Mouse (Mus musculus) hindbrain, postnatal 0 days (tissue): Measurements from ENCODE around the gene Tbc1d10a. TPM values are rescaled to one million over a fixed set of nuclear protein-coding genes. Genes with fewer than 3 reads are reported as not detected.

ENCODE experiments used
- ATAC-seq: fragments of 200-750 bp; cut with Nextera tagmentation; 2 replicates; pipeline ENCODE4 v1.8.0; 2017; ENCODE audit warnings: mild to moderate bottlenecking, moderate TSS enrichment, moderate library complexity
- DNase-seq: peaks from one replicate; pipeline ENCODE4 v3.0.0-alpha.2; 2015; ENCODE audit warnings: low spot score
- H3K27ac ChIP-seq: fragments of 300-500 bp; sonication (generic); 2 replicates; pipeline ENCODE4 v1.5.1; 2014; ENCODE audit warnings: mild to moderate bottlenecking
- H3K27me3 ChIP-seq: fragments of 300-500 bp; sonication (generic); 2 replicates; pipeline ENCODE4 v1.6.1; 2014; ENCODE audit warnings: low read length, mixed read lengths; ENCODE audit not compliant: insufficient read depth
- H3K36me3 ChIP-seq: fragments of 300-500 bp; sonication (generic); 2 replicates; pipeline ENCODE4 v1.6.1; 2014; ENCODE audit warnings: low read length, mixed read lengths; ENCODE audit not compliant: insufficient read depth
- H3K4me1 ChIP-seq: fragments of 300-500 bp; sonication (generic); 2 replicates; pipeline ENCODE4 v1.6.1; 2014; ENCODE audit warnings: antibody characterized with exemption, low read length, mixed read lengths; ENCODE audit not compliant: insufficient read depth
- H3K4me2 ChIP-seq: fragments of 300-500 bp; sonication (generic); 2 replicates; pipeline ENCODE4 v1.6.1; 2014; ENCODE audit warnings: low read depth, mild to moderate bottlenecking, low read length, moderate library complexity, mixed read lengths
- H3K4me3 ChIP-seq: fragments of 300-500 bp; sonication (generic); 2 replicates; pipeline ENCODE4 v1.5.1; 2014; ENCODE audit warnings: low read length
- H3K9ac ChIP-seq: fragments of 300-500 bp; sonication (generic); replicated peaks from 2 replicates; pipeline ENCODE4 v1.6.1; 2014; ENCODE audit warnings: mild to moderate bottlenecking, low read length, moderate library complexity, mixed read lengths
- H3K9me3 ChIP-seq: fragments of 300-500 bp; sonication (generic); 2 replicates; pipeline ENCODE4 v1.6.1; 2016; ENCODE audit warnings: low read length, mixed read lengths
- CTCF ChIP-seq: IDR thresholded peaks from 2 replicates; pipeline ENCODE4 v1.5.1; 2016; ENCODE audit warnings: antibody characterized with exemption, control low read depth, low read depth
- WGBS: fragments of 180-500 bp; shearing (Covaris S2); extraction: QIAGEN DNeasy Blood & Tissue Kit; methylation state at CpG from one replicate; pipeline ENCODE4 v1.1.7; 2014; 5-methylcytosine and 5-hydroxymethylcytosine counted together
- polyA plus RNA-seq: library from polyadenylated mRNA; unstranded; fragments of >200 nt; fragmentation: Nextera tagmentation; extraction: Ambion mirVana; gene quantifications from 2 replicates; pipeline ENCODE4 v1.2.1, GENCODE M21; 2015
- total RNA-seq: library from RNA; depleted of rRNA; stranded (reverse); fragments of >200 nt; gene quantifications from 2 replicates; pipeline ENCODE4 v1.2.3, GENCODE M21; 2014

Gene Tbc1d10a
- total and polyA plus RNA-seq, 2 experiments from 2014 or later, result 34.2 to 59.1 TPM

- ATAC-seq, result no peak
- 71% methylated on average over 6 of the region's 6 CpGs for WGBS
- H3K4me1 ChIP-seq, result no peaks in the 10 kb centered on the region
Measured at GRCm38 (mm10) chr11:4246126-4246525, 59.5 kb downstream of the Tbc1d10a start.

DNA sequence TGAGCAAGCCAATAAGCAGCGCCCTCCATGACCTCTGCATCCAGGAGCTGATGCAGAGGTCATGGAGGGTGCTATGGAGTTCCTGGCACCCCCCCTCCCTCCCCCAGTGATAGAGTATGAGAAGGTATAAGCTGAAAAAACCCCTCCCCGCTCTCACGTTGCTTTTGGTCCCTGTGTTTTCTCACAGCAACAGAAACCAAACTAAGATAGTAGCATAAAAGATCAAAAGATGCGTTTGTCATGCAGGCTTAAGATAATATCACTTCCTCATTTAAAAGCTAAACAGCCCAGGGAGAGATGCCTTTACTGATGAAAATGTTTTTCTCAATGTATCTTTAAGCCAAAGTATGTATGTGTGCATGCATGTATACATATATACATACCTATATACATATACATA, 60.0 kb downstream of the Tbc1d10a start:
- Histone ChIP-seq H3K36me3 (no peaks in the 10 kb centered on the region), H3K9ac (no peak overlapping the region), H3K27me3 (no peaks in the 10 kb centered on the region), H3K4me1 (no peaks in the 10 kb centered on the region), H3K9me3 (no peaks in the 10 kb centered on the region), H3K4me2 (no peak overlapping the region), H3K27ac (no peak overlapping the region), H3K4me3 (no peak overlapping the region)
- DNase-seq (no peak), ATAC-seq (no peak)
- WGBS, result 75% methylated on average over 4 of the region's 4 CpGs
- no peak for TF ChIP-seq CTCF

More at GRCm38 (mm10) chr11:4246126-4246525, 59.5 kb downstream of the Tbc1d10a start:
- Histone ChIP-seq H3K27me3 (no peaks in the 10 kb centered on the region), H3K9ac (no peak overlapping the region), H3K27ac (no peak overlapping the region), H3K9me3 (no peaks in the 10 kb centered on the region), H3K36me3 (no peaks in the 10 kb centered on the region), H3K4me2 (no peak overlapping the region), H3K4me3 (no peak overlapping the region)
- TF ChIP-seq CTCF, result no peak
- DNase-seq, result no peak

GRCm38 (mm10) chr11:4247201-4247959, 60.8 kb downstream of the Tbc1d10a start:
- H3K9ac ChIP-seq, result no peak overlapping the region
- no peaks in the 10 kb centered on the region for H3K27me3 ChIP-seq
- H3K9me3 ChIP-seq, result no peaks in the 10 kb centered on the region
- TF ChIP-seq CTCF, result no peak
- no peak for DNase-seq
- no peak for ATAC-seq
- H3K36me3 ChIP-seq, result no peaks in the 10 kb centered on the region
- no peaks in the 10 kb centered on the region for H3K4me1 ChIP-seq
- no peak overlapping the region for H3K4me2 ChIP-seq
- no peak overlapping the region for H3K4me3 ChIP-seq
- H3K27ac ChIP-seq, result no peak overlapping the region
- 76% methylated on average over 14 of the region's 14 CpGs for WGBS

DNA sequence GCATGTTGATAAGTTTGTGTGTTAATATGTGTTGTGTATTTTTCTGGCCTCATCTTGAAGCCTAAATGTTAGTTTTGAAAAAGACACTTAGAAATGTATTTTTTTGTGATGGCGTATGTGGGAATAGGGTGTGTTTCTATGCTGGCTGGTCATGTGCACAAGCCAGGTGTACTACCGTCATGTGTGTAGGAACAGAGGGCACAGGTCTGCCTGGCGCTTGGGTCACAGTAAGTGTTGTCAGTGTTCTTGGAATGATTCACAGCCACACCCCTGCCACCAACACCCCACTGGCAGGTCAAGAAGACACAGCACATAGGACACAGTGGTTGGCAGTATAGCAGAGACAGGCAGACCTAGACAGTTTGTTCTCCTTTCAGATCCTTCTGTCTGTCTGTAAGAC, 62.6 kb downstream of the Tbc1d10a start:
- H3K27ac ChIP-seq, result no peak overlapping the region
- DNase-seq (no peak), ATAC-seq (no peak)
- no peak for TF ChIP-seq CTCF
- H3K4me1 ChIP-seq, result no peaks in the 10 kb centered on the region
- H3K36me3 ChIP-seq, result no peaks in the 10 kb centered on the region
- H3K9me3 ChIP-seq, result no peaks in the 10 kb centered on the region
- H3K4me3 ChIP-seq, result no peak overlapping the region
- H3K27me3 ChIP-seq, result no peaks in the 10 kb centered on the region
- no peak overlapping the region for H3K9ac ChIP-seq
- no peak overlapping the region for H3K4me2 ChIP-seq
- WGBS, result 93% methylated on average over 3 of the region's 3 CpGs

GRCm38 (mm10) chr11:4250290-4250689, 63.7 kb downstream of the Tbc1d10a start:
- Histone ChIP-seq H3K9ac (no peak overlapping the region), H3K4me3 (no peak overlapping the region), H3K27ac (no peak overlapping the region), H3K36me3 (no peaks in the 10 kb centered on the region), H3K9me3 (no peaks in the 10 kb centered on the region), H3K27me3 (no peaks in the 10 kb centered on the region), H3K4me1 (no peaks in the 10 kb centered on the region), H3K4me2 (no peak overlapping the region)
- DNase-seq, result no peak
- TF ChIP-seq CTCF, result no peak
- ATAC-seq, result no peak
- WGBS, result 70% methylated on average over 7 of the region's 7 CpGs

DNA sequence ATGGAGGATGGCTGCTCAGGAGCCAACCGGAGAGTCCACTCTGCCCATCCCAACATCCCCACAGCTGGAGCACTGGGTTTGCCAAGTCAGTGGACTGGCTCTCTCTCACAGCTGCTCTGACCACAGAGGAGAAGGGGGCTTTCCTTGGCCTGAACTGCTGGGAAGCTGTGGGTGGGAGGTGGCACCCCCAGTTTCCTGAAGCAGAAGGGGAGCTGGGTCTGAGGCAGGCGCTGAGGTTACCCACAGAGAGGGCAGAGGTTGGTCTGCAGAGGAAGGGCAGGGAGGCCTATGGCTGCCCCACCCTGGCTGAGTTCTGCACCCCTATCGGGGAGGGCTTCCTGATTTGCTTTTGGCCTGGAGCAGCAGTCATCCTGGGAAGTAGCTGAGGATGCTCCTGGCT, 64.8 kb downstream of the Tbc1d10a start:
- Histone ChIP-seq H3K9me3 (no peaks in the 10 kb centered on the region), H3K9ac (no peak overlapping the region), H3K27me3 (no peaks in the 10 kb centered on the region), H3K4me2 (no peak overlapping the region), H3K27ac (no peak overlapping the region), H3K4me1 (no peaks in the 10 kb centered on the region), H3K4me3 (no peak overlapping the region), H3K36me3 (no peaks in the 10 kb centered on the region)
- ATAC-seq (no peak), DNase-seq (no peak)
- TF ChIP-seq CTCF, result no peak
- 75% methylated on average over 3 of the region's 3 CpGs for WGBS

- H3K4me1 ChIP-seq, result no peaks in the 10 kb centered on the region
- H3K9ac ChIP-seq, result no peak overlapping the region
- H3K4me3 ChIP-seq, result no peak overlapping the region
- DNase-seq (no peak), ATAC-seq (no peak)
- H3K9me3 ChIP-seq, result no peaks in the 10 kb centered on the region
- H3K4me2 ChIP-seq, result no peak overlapping the region
- H3K27ac ChIP-seq, result no peak overlapping the region
- no peak for TF ChIP-seq CTCF
- 70% methylated on average over 2 of the region's 2 CpGs for WGBS
- H3K27me3 ChIP-seq, result no peaks in the 10 kb centered on the region
- H3K36me3 ChIP-seq, result no peaks in the 10 kb centered on the region
Measured at GRCm38 (mm10) chr11:4252886-4253285, 66.3 kb downstream of the Tbc1d10a start.
